Mouse (Mus musculus) heart, adult 18-20 months (tissue): ENCODE measurements at regions not wholly inside any gene's neighbourhood (a gene's known extent, or its start where the extent isn't known, plus 50 kb on each side); places are given as distances from the start of the nearest gene placed in this dataset.

Experiments used
- DNase-seq, 2 experiments: peaks; one replicate each; pipeline ENCODE4 v3.0.0; 2021 to 2022; ENCODE audit warnings: mixed read lengths in 1 of 2

- DNase-seq = no peak
These were observed 154.4 kb upstream of the Bcl6 start for GRCm38 (mm10) chr16:24142915-24143541.

GRCm38 (mm10) chr16:24139109-24139508 is 150.5 kb upstream of the Bcl6 start:
- no peak for DNase-seq

GRCm38 (mm10) chr16:24137266-24138033 is 148.8 kb upstream of the Bcl6 start:
- no peak for DNase-seq

- DNase-seq = no peak
These were observed 148.0 kb upstream of the Bcl6 start for GRCm38 (mm10) chr16:24136483-24137148.

- peak in 1 of 2 experiments; percentile 59 for DNase-seq
These were observed 147.2 kb upstream of the Bcl6 start for GRCm38 (mm10) chr16:24135841-24136240.

- DNase-seq = no peak
These were observed 146.7 kb upstream of the Bcl6 start for GRCm38 (mm10) chr16:24135351-24135750.

- no peak for DNase-seq
These were observed 145.9 kb upstream of the Bcl6 start for GRCm38 (mm10) chr16:24134486-24135050.

- no peak for DNase-seq
These were observed 142.0 kb upstream of the Bcl6 start for GRCm38 (mm10) chr16:24130646-24131045.

- DNase-seq = no peak
These were observed 141.0 kb upstream of the Bcl6 start for GRCm38 (mm10) chr16:24129701-24130100.

GRCm38 (mm10) chr16:24128566-24128965 is 139.9 kb upstream of the Bcl6 start:
- peak; percentile 29 to 61 for DNase-seq

GRCm38 (mm10) chr16:24124766-24125165 is 136.1 kb upstream of the Bcl6 start:
- no peak for DNase-seq

- DNase-seq = peak in 1 of 2 experiments; percentile 11
These were observed 135.4 kb upstream of the Bcl6 start for GRCm38 (mm10) chr16:24124083-24124482.

GRCm38 (mm10) chr16:24121633-24122032 is 133.0 kb upstream of the Bcl6 start:
- DNase-seq = no peak

GRCm38 (mm10) chr16:24120836-24121235 is 132.2 kb upstream of the Bcl6 start:
- DNase-seq = peak; percentile 26 to 73

GRCm38 (mm10) chr16:24118487-24118886 is 129.8 kb upstream of the Bcl6 start:
- DNase-seq = no peak

- DNase-seq = no peak
These were observed 114.4 kb upstream of the Bcl6 start for GRCm38 (mm10) chr16:24102854-24103690.

GRCm38 (mm10) chr16:24097596-24097995 is 108.9 kb upstream of the Bcl6 start:
- peak in 1 of 2 experiments; percentile 25 for DNase-seq

- DNase-seq = peak; percentile 12 to 53
These were observed 107.4 kb upstream of the Bcl6 start for GRCm38 (mm10) chr16:24096076-24096475.

- DNase-seq = no peak
These were observed 107.0 kb upstream of the Bcl6 start for GRCm38 (mm10) chr16:24095630-24096029.

GRCm38 (mm10) chr16:24094566-24094965 is 105.9 kb upstream of the Bcl6 start:
- no peak for DNase-seq

GRCm38 (mm10) chr16:24093624-24094023 is 105.0 kb upstream of the Bcl6 start:
- no peak for DNase-seq
